Mouse (Mus musculus): ENCODE data around the gene Rilp. TPM values are rescaled to one million over a fixed set of nuclear protein-coding genes. Genes with fewer than 3 reads are reported as not detected.
A peak's percentile ranks its signal among the peaks of the same experiment; 100 is the strongest.

The Rilp gene
- 1.0 and 1.6 TPM in 2 replicates for polyA plus RNA-seq (2014; fragmentation: Nextera tagmentation; extraction: Ambion mirVana)

DNA sequence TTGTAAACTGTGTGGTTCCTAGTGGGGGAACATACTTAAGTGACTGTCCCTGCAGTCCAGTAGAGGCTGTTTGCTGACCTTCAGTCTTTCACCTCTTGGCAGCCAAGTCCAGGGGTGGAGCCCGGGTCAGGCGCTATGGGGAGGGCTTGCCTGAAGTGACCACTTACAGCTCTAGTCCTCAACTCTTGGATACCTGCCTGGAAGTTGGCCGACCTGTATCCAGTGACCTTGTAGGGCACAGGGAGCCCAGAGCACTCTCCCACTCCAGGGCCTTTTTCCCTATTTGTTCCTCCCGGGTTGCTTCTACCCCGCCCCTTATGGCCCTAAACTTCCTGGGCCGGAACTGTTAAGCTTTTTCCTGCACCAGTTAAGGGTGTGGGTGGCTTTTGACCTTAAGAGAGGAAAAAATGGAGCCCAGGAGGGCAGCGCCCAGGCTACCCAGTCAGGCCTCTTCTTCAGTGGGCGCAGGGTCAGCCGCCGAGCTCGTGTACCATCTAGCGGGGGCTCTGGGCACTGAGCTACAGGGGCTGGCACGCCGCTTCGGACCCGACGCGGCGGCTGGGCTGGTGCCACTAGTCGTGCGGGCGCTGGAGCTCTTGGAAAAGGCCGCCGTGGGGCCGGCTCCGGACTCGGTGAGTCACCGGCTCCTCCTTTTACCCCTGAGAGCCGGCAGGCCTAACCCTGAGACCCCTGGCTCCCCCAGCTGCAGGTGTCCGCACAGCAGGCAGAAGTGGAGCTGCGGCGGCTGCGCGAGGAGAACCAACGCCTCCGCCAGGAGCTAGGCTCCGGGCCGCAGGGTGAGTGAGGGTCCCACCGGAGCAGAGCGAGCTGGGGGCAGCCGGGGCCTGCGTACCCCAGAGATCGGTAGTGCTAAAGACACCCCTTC is at the start of gene Rilp:
Gene Rilp, plus strand, starts transcription at position 354 of the 886 bp plus-strand sequence.
- ATAC-seq (ENCODE audit: low FRiP score, low TSS enrichment): peak; percentile 82
- Histone ChIP-seq H3K4me3 (replicated peaks; ENCODE audit: low read depth, low read length) (peak within 1 kb of the TSS; percentile 47), H3K27me3 (ENCODE audit: control insufficient read depth, insufficient read depth, low read length) (no peaks in the 10 kb centered on the region), H3K4me1 (ENCODE audit: control insufficient read depth, insufficient read depth, low read length) (0 out of 2 replicates have a peak, but pooled peaks cover 10% of the 10 kb centered on the region), H3K9me3 (ENCODE audit: control insufficient read depth, low read length) (no peaks in the 10 kb centered on the region), H3K27ac (replicated peaks; ENCODE audit: low read depth, low read length) (peak within 1 kb of the TSS; percentile 78), H3K4me2 (ENCODE audit: low read length) (peak within 1 kb of the TSS; percentile 95), H3K36me3 (ENCODE audit: control insufficient read depth, insufficient read depth, low read length) (peaks cover 50% of the 10 kb centered on the region), H3K9ac (replicated peaks; ENCODE audit: low read length) (peak within 1 kb of the TSS; percentile 66)
- peak; percentile 82 for DNase-seq
- WGBS: 3% methylated on average over 43 of the region's 43 CpGs

DNA sequence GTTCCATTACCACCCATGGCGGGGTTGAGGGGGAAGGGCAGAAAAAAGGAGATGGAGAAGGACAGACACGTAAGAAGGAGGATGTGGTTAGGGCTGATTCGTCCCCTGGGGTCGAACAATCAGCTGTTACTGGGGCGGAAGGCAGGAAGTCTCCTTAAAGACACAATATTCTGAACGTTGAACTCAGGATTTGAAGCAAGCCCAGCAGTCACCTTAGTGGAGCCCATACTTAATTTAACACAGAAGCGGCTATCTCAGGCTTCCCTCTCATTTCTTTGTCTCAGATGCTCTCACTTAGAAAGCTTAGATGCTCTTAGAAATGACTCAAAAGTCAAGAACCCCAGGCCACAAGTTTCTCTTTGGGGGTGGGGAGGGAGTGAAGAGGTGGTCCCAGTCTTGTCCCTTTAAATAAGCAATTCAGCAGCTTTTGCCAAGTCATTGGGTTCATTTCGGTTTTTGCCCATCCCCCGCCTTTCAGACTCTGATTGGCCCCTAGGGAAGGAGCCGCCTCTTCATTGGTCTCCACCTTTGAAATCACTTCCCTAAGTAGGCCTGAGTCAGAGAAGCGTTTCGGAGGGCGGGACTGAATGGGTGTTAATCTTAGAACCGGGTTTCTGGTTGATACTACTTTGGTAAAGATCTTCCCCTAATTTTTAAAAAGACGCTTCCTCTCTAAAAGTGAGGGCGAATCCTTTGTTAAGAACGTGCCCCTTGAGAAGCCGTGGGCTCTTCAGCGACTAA is 49.6 kb upstream of the Rilp start:
- Histone ChIP-seq H3K9ac (replicated peaks; ENCODE audit: low read length) (peak overlapping the region; percentile 1; the same call in 1 of the 2 replicates), H3K27me3 (ENCODE audit: control insufficient read depth, insufficient read depth, low read length) (no peaks in the 10 kb centered on the region), H3K27ac (replicated peaks; ENCODE audit: low read depth, low read length) (peak overlapping the region; percentile 73), H3K36me3 (ENCODE audit: control insufficient read depth, insufficient read depth, low read length) (peaks cover 5% of the 10 kb centered on the region), H3K4me1 (ENCODE audit: control insufficient read depth, insufficient read depth, low read length) (peaks cover 21% of the 10 kb centered on the region), H3K4me2 (ENCODE audit: low read length) (peak overlapping the region; percentile 68), H3K4me3 (replicated peaks; ENCODE audit: low read depth, low read length) (peak overlapping the region; percentile 75), H3K9me3 (ENCODE audit: control insufficient read depth, low read length) (no peaks in the 10 kb centered on the region)
- DNase-seq (peak; percentile 88), ATAC-seq (ENCODE audit: low FRiP score, low TSS enrichment) (no peak)
- 2% methylated on average over 19 of the region's 19 CpGs for WGBS

DNA sequence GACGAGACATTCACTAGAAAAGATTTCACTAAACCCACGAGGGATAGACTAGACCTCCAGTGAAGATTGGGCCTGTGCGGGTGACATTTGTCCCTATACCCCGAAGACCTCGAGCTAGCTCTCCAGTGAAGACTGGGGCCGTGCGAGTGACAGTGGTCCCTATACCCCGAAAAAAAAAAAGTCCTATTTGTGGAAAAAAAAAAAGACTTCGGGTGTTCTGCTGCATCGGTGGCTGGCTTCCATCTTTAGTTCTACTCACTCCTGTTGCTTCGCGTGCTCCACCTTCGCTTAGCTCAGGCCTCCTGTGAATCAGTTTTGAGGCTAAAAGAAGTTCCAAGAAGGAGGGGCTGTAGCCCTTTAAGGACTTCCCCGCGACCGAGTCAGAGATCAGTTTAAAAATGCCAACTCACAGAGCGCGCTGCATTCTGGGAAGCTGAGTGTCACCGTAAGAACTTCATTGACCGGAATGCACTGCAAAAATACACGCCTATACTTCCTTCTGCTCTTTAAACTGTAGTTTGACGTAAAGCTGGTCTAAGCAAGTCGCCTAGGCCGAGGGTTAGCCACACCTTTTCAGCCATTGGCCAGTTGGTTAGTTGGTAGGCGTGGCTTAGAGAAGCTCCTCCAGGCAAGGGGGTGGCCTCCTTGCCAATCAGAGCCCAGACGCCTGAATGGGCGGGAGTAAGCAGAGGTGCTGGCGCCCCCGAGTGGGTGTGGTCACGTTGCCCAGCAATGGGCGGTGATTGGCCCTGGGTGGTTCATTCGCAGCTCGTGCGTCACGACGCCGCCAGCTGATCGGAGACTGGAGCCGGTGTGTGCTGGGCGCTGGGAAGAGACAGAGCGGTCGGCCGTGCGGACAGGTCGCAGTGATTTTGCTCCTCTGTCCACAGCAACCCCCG is 48.8 kb upstream of the Rilp start, which contains the start of gene Tlcd2:
Gene Tlcd2, plus strand, starts transcription at position 872 of the 899 bp plus-strand sequence.
- Histone ChIP-seq H3K36me3 (ENCODE audit: control insufficient read depth, insufficient read depth, low read length) (peaks cover 13% of the 10 kb centered on the region), H3K9ac (replicated peaks; ENCODE audit: low read length) (peak within 1 kb of the TSS; percentile 62), H3K4me1 (ENCODE audit: control insufficient read depth, insufficient read depth, low read length) (peaks cover 21% of the 10 kb centered on the region), H3K4me3 (replicated peaks; ENCODE audit: low read depth, low read length) (peak within 1 kb of the TSS; percentile 75), H3K9me3 (ENCODE audit: control insufficient read depth, low read length) (no peaks in the 10 kb centered on the region), H3K27ac (replicated peaks; ENCODE audit: low read depth, low read length) (peak within 1 kb of the TSS; percentile 73), H3K4me2 (ENCODE audit: low read length) (peak within 1 kb of the TSS; percentile 96), H3K27me3 (ENCODE audit: control insufficient read depth, insufficient read depth, low read length) (no peaks in the 10 kb centered on the region)
- under 1% methylated on average over 46 of the region's 46 CpGs for WGBS
- peak; percentile 100 for DNase-seq
- peak; percentile 97 for ATAC-seq (ENCODE audit: low FRiP score, low TSS enrichment)

- Histone ChIP-seq H3K9me3 (ENCODE audit: control insufficient read depth, low read length) (no peaks in the 10 kb centered on the region), H3K4me3 (replicated peaks; ENCODE audit: low read depth, low read length) (peak overlapping the region; percentile 75), H3K27me3 (ENCODE audit: control insufficient read depth, insufficient read depth, low read length) (no peaks in the 10 kb centered on the region), H3K4me2 (ENCODE audit: low read length) (peak overlapping the region; percentile 96), H3K4me1 (ENCODE audit: control insufficient read depth, insufficient read depth, low read length) (peaks cover 21% of the 10 kb centered on the region), H3K36me3 (ENCODE audit: control insufficient read depth, insufficient read depth, low read length) (peaks cover 13% of the 10 kb centered on the region), H3K9ac (replicated peaks; ENCODE audit: low read length) (peak overlapping the region; percentile 62), H3K27ac (replicated peaks; ENCODE audit: low read depth, low read length) (peak overlapping the region; percentile 49; the same call in 1 of the 2 replicates)
- WGBS: under 1% methylated on average over 30 of the region's 30 CpGs
- DNase-seq (peak; percentile 10), ATAC-seq (ENCODE audit: low FRiP score, low TSS enrichment) (peak; percentile 44; the same call in 1 of the 2 replicates)
These were observed 48.1 kb upstream of the Rilp start for GRCm38 (mm10) chr11:75461743-75462252.

GRCm38 (mm10) chr11:75462253-75462783 is 47.6 kb upstream of the Rilp start:
- Histone ChIP-seq H3K4me2 (ENCODE audit: low read length) (peak overlapping the region; percentile 96), H3K36me3 (ENCODE audit: control insufficient read depth, insufficient read depth, low read length) (peaks cover 13% of the 10 kb centered on the region), H3K4me3 (replicated peaks; ENCODE audit: low read depth, low read length) (peak overlapping the region; percentile 75), H3K9me3 (ENCODE audit: control insufficient read depth, low read length) (no peaks in the 10 kb centered on the region), H3K9ac (replicated peaks; ENCODE audit: low read length) (peak overlapping the region; percentile 62), H3K27me3 (ENCODE audit: control insufficient read depth, insufficient read depth, low read length) (no peaks in the 10 kb centered on the region), H3K27ac (replicated peaks; ENCODE audit: low read depth, low read length) (no peak overlapping the region), H3K4me1 (ENCODE audit: control insufficient read depth, insufficient read depth, low read length) (peaks cover 21% of the 10 kb centered on the region)
- 3% methylated on average over 16 of the region's 16 CpGs for WGBS
- no peak for DNase-seq
- ATAC-seq (ENCODE audit: low FRiP score, low TSS enrichment): 0 out of 2 replicates have a peak, but pooled peaks have one; percentile 0

GRCm38 (mm10) chr11:75462865-75463336 is 47.0 kb upstream of the Rilp start:
- Histone ChIP-seq H3K9me3 (ENCODE audit: control insufficient read depth, low read length) (no peaks in the 10 kb centered on the region), H3K27ac (replicated peaks; ENCODE audit: low read depth, low read length) (no peak overlapping the region), H3K4me3 (replicated peaks; ENCODE audit: low read depth, low read length) (0 out of 2 replicates have a peak overlapping the region, but pooled peaks have one; percentile 75), H3K4me2 (ENCODE audit: low read length) (peak overlapping the region; percentile 96), H3K27me3 (ENCODE audit: control insufficient read depth, insufficient read depth, low read length) (no peaks in the 10 kb centered on the region), H3K9ac (replicated peaks; ENCODE audit: low read length) (no peak overlapping the region), H3K36me3 (ENCODE audit: control insufficient read depth, insufficient read depth, low read length) (peaks cover 13% of the 10 kb centered on the region), H3K4me1 (ENCODE audit: control insufficient read depth, insufficient read depth, low read length) (peaks cover 24% of the 10 kb centered on the region)
- ATAC-seq (ENCODE audit: low FRiP score, low TSS enrichment): no peak
- DNase-seq: peak; percentile 47
- WGBS: 2% methylated on average over 9 of the region's 9 CpGs

GRCm38 (mm10) chr11:75463624-75464023 is 46.3 kb upstream of the Rilp start:
- H3K9me3 ChIP-seq (ENCODE audit: control insufficient read depth, low read length): no peaks in the 10 kb centered on the region
- no peaks in the 10 kb centered on the region for H3K27me3 ChIP-seq (ENCODE audit: control insufficient read depth, insufficient read depth, low read length)
- 77% methylated on average over 4 of the region's 4 CpGs for WGBS
- peaks cover 24% of the 10 kb centered on the region for H3K4me1 ChIP-seq (ENCODE audit: control insufficient read depth, insufficient read depth, low read length)
- no peak overlapping the region for H3K4me3 ChIP-seq (replicated peaks; ENCODE audit: low read depth, low read length)
- no peak overlapping the region for H3K27ac ChIP-seq (replicated peaks; ENCODE audit: low read depth, low read length)
- DNase-seq (no peak), ATAC-seq (ENCODE audit: low FRiP score, low TSS enrichment) (no peak)
- peaks cover 13% of the 10 kb centered on the region for H3K36me3 ChIP-seq (ENCODE audit: control insufficient read depth, insufficient read depth, low read length)
- H3K9ac ChIP-seq (replicated peaks; ENCODE audit: low read length): no peak overlapping the region
- no peak overlapping the region for H3K4me2 ChIP-seq (ENCODE audit: low read length)

Measured in midbrain, embryonic 14.5 days (tissue).